Mouse (Mus musculus): Measurements from ENCODE around the gene Tmem151a. TPM values are rescaled to one million over a fixed set of nuclear protein-coding genes. Genes with fewer than 3 reads are reported as not detected.

Tmem151a gene
- 24.0 and 25.4 TPM in 2 replicates for polyA plus RNA-seq (2012; rRNA removed)

GRCm38 (mm10) chr19:5085145-5085863 is at the start of gene Tmem151a:
TSS of gene Tmem151a (minus strand) at chr19:5085531.

DNA sequence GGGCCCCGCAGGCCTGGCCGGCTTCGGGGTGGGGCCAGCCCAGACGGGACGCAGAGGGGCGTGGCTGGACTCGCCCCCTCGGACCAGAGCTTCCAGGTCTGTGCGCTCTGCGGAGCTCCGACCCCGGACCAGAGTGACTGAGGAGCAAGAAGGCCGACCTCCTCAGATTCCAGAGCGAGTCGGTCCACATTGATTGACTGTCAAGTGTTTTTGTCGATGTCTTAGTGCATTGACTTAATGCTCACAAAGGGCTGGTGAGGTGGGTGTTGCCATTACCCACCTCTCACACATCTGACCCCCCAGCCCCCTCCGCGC is 33.0 kb upstream of the Tmem151a start, which contains the start of gene Klc2:
Klc2 (minus strand) TSS at position 177 of the 315 bp plus-strand sequence.

DNA sequence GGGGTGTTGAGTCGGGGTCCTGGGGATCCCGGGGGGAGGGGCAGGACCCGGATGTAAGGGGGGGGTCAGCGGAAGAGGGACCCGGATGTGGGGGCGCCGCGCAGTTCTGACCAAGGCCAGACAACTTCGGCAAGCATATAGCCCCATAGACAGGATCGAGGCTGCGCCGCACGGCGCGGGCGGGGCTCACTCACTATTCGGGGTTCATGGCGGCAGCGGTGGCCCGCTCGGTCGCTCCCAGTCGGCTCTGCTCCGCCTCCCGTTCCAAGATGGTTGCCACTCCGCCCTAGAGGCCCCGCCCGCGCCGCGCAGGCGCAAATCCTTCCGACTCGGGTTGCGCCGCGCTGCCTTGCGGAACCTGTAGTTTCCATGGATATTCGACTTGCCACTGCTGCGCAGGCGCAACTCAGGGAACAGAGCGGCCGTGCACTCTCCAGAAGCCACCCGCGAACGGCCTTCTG is 21.4 kb upstream of the Tmem151a start, which contains the start of gene Rab1b:
Rab1b (minus strand) TSS at position 342 of the 461 bp plus-strand sequence.

DNA sequence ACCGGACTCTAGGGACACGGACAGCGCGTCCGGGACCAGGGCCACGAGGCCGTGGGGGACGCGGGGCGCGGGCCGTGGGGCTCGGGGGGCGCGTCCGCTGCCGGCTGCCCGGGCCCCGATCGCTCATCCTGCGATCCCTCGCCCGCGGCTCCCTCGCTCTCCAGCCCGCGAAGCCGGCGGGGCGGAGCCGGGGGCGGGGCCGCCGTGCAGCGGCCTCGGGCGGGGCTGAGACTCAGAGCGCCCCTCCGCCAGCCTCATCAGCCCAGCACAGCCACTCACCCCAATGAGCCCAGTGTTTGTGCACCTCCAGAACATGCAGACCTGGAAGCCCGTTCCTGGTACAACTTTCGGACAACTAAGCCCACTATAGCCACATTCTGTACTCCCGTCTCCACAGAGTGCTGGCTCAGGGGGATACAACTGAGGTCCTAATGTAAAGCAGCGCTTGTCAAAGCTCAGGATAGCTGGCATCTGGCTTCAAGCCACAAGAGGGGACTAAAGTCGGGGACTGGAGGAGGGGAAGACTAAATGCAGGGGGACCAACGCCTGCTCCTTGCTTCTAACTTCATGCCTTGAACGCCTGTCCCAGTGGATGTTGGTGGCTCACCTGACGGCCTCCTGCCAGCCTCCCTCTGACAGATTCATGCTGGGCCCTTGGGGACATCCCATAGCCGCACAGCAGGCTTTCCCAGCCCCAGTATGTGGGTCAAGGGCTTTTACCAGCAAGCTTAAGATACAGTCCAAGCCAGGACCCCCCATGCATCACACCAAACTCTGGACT is 13.2 kb upstream of the Tmem151a start, which contains the start of gene Cnih2:
Cnih2 (minus strand) TSS at position 159 of the 781 bp plus-strand sequence.

GRCm38 (mm10) chr19:5087884-5088728 is 2.8 kb upstream of the Tmem151a start, which contains the start of gene Yif1a:
TSS of gene Yif1a (plus strand) at chr19:5088538.

DNA sequence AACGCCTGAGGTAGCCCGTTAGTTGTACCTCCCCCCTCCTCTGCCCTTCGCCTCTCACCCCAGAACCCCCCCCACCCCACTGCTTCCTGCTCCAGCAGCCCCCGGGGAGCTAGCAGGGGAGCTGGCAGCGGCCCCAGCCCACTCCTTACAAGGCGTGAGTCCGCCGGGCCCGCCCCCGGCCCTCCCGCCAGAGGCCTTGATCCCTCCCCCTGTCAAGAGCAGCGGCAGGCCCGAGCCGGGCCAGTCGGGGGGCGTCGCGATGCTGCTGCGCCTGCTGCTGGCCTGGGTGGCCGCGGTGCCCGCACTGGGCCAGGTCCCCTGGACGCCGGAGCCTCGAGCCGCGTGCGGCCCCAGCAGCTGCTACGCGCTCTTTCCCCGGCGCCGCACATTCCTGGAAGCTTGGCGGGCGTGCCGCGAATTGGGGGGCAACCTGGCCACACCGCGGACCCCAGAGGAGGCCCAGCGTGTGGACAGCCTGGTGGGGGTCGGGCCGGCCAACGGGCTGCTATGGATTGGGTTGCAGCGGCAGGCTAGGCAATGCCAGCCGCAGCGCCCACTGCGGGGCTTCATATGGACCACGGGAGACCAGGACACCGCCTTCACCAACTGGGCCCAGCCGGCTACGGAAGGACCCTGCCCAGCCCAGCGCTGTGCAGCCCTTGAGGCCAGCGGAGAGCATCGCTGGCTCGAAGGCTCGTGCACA is 17.3 kb downstream of the Tmem151a start, which contains the start of gene Cd248:
Cd248 (plus strand) TSS at position 212 of the 703 bp plus-strand sequence.

DNA sequence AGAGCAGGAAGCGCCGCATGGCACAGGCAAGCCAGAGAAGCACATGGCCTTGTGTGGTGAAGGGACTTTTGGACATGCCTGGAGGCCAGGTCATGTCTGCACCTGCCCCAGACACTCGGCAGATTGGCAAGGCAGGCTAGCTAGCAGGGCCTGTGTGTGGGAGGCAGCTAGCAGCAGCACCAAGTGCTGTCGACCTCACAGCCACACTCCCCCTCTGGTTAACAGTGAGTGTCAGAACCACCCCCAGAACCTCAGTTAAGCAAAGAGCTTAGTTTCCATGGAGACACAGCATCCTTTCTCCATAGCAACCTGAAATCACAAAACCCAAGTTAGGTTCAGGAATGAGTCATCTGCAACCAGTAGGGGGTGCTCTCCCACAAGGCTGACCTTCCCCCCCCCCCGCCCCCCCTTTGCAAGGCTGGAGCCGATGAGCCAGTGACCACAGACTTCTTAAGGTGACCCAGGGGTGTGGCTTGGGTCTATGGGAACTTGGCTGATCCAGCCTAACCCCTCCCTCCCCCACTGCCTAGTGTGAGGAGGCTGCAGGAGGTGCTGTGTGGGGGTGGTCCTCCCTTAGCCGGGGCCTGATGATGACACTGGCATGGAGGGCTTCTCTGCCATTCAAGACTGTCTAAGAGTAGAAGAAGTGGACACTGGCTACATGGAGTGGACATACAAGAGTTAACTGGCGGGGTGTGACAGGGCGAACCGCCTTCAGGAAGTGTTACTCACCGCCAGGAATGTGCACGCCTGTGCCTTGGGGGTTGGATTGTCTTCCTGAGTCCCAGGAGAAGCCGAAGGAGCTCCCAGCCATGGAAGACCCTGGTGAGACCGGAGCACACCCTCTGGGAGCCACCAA is 35.1 kb downstream of the Tmem151a start, which contains the start of gene Rin1:
Rin1 (plus strand) TSS at position 435 of the 859 bp plus-strand sequence.

DNA sequence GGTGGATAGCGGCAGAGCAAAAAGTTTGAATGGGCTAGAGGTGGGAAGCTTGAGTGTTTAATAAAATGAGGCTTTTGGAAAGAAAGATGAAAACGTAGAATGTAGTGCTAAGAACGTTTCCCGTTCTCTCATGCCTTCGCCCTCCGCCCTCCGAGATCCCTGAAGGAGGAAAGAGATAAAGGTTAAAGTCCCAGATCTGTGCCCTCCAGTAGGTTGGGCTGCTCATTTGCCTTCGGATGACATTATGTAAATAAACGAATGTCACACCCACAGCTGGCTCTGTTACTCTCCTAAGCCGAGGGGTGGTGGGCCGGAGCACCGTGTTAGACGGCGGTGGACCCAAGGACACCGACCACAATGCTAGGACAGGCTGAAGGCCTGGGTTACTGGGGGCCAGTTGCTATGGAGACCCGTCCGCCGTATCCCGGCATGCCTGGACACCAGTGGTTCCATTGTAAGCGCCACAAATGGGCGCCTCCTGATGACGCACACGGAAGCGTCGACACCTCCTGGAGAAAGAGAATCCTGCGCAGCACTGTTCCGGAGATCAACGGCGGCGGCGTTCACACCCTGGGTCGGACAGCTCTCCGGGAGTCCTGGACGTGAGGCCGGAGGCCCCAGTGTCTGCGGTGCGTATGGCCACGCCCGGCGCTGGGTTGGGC is 44.3 kb downstream of the Tmem151a start, which contains the start of gene Brms1:
Brms1 (plus strand) TSS at position 493 of the 662 bp plus-strand sequence.

GRCm38 (mm10) chr19:5038709-5039156 is 46.6 kb downstream of the Tmem151a start, which contains the start of the genes B4gat1 and AC124502.3:
TSS of gene B4gat1 (plus strand) at chr19:5038826.
TSS of gene AC124502.3 (plus strand) at chr19:5038891.

GRCm38 (mm10) chr19:5023621-5024479 is 61.5 kb downstream of the Tmem151a start, which contains the start of gene Slc29a2:
TSS of gene Slc29a2 (plus strand) at chr19:5023860.

Other genes starting within 250 kb of the Tmem151a start
- 42.6 and 45.4 TPM in 2 replicates for gene Ccs, start 246.2 kb downstream of the Tmem151a start, polyA plus RNA-seq (2012; rRNA removed)
- 0.95 and 0.98 TPM in 2 replicates for gene Ccdc87, start 246.2 kb downstream of the Tmem151a start, polyA plus RNA-seq (2012; rRNA removed)
- gene Ctsf, start 230.4 kb downstream of the Tmem151a start, polyA plus RNA-seq (2012; rRNA removed) = 77.2 and 77.8 TPM in 2 replicates
- gene Actn3, start 207.6 kb downstream of the Tmem151a start, polyA plus RNA-seq (2012; rRNA removed) = 1.1 and 2.5 TPM in 2 replicates
- gene Zdhhc24, start 206.9 kb downstream of the Tmem151a start, polyA plus RNA-seq (2012; rRNA removed) = 34.2 and 37.1 TPM in 2 replicates
- 19.7 and 23.0 TPM in 2 replicates for gene Bbs1, start 178.9 kb downstream of the Tmem151a start, polyA plus RNA-seq (2012; rRNA removed)
- 89.2 and 90.6 TPM in 2 replicates for gene Dpp3, start 157.2 kb downstream of the Tmem151a start, polyA plus RNA-seq (2012; rRNA removed)
- 11.6 and 14.6 TPM in 2 replicates for gene Peli3, start 142.4 kb downstream of the Tmem151a start, polyA plus RNA-seq (2012; rRNA removed)
- gene Mrpl11, start 123.4 kb downstream of the Tmem151a start, polyA plus RNA-seq (2012; rRNA removed) = 93.3 and 102 TPM in 2 replicates
- gene Npas4, start 95.2 kb downstream of the Tmem151a start, polyA plus RNA-seq (2012; rRNA removed) = 7.7 and 9.5 TPM in 2 replicates
- gene Slc29a2, start 61.7 kb downstream of the Tmem151a start, polyA plus RNA-seq (2012; rRNA removed) = 39.3 and 39.8 TPM in 2 replicates
- gene B4gat1, start 46.7 kb downstream of the Tmem151a start, polyA plus RNA-seq (2012; rRNA removed) = 56.5 and 59.7 TPM in 2 replicates
- gene AC124502.3, start 46.6 kb downstream of the Tmem151a start, polyA plus RNA-seq (2012; rRNA removed) = 3.2 TPM in 2 replicates
- 24.9 and 25.9 TPM in 2 replicates for gene Brms1, start 44.2 kb downstream of the Tmem151a start, polyA plus RNA-seq (2012; rRNA removed)
- 3.1 and 3.9 TPM in 2 replicates for gene Rin1, start 35.0 kb downstream of the Tmem151a start, polyA plus RNA-seq (2012; rRNA removed)
- gene Cd248, start 17.5 kb downstream of the Tmem151a start, polyA plus RNA-seq (2012; rRNA removed) = 8.3 and 9.9 TPM in 2 replicates
- gene Yif1a, start 3.0 kb upstream of the Tmem151a start, polyA plus RNA-seq (2012; rRNA removed) = 48.7 and 56.5 TPM in 2 replicates
- gene Cnih2, start 13.0 kb upstream of the Tmem151a start, polyA plus RNA-seq (2012; rRNA removed) = 463 and 505 TPM in 2 replicates
- gene Rab1b, start 21.5 kb upstream of the Tmem151a start, polyA plus RNA-seq (2012; rRNA removed) = 152 and 160 TPM in 2 replicates
- gene Klc2, start 33.0 kb upstream of the Tmem151a start, polyA plus RNA-seq (2012; rRNA removed) = 104 and 108 TPM in 2 replicates
- gene Pacs1, start 187.6 kb upstream of the Tmem151a start, polyA plus RNA-seq (2012; rRNA removed) = 50.6 and 57.1 TPM in 2 replicates
- 142 and 151 TPM in 2 replicates for gene Sf3b2, start 209.9 kb upstream of the Tmem151a start, polyA plus RNA-seq (2012; rRNA removed)
- gene Gal3st3, start 212.8 kb upstream of the Tmem151a start, polyA plus RNA-seq (2012; rRNA removed) = 38.8 and 47.3 TPM in 2 replicates